Mouse (Mus musculus) testis, adult 10 weeks (tissue): ENCODE data around the gene Ctsm. TPM values are rescaled to one million over a fixed set of nuclear protein-coding genes. Genes with fewer than 3 reads are reported as not detected.

Experiments used
- polyA plus RNA-seq: library from polyadenylated mRNA; stranded (reverse); fragments of 350-450 nt; fragmentation: Illumina TruSeq; extraction: RNeasy Lipid Tissue Mini Kit (QIAGEN cat#74804); gene quantifications from one replicate; pipeline ENCODE4 v1.2.3, GENCODE M21; 2014; ENCODE audit warnings: low read depth, low replicate concordance

The Ctsm gene
- polyA plus RNA-seq = not detected

GRCm38 (mm10) chr13:61541631-61542030 is at the start of gene Ctsm:
Gene Ctsm (minus strand): TSS chr13:61541839.

GRCm38 (mm10) chr13:61570027-61570426 is 28.4 kb upstream of the Ctsm start, which contains the start of gene Cts3:
Gene Cts3 (minus strand): TSS chr13:61570127.

DNA sequence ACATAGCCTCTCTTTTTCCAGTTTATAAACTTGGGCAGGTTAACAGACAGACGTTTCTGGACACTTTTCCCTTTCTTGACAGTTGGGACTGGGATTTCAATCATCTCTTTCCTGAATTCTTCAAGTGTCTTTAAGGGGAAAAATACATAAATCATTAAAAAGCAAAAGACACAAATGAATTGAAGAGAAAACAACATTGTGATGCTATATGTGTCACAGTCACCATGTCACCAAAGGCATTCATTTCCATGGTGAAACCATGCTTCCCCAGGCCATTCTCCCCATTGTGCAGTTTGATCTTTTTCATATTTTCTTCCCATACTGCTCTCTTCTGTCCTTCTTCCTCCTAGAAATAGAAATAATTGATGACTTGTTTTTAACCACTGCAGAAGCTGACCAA is 26.4 kb upstream of the Ctsm start, which contains the start of gene Gm49352:
Gene Gm49352 (minus strand): TSS at position 101 of the 400 bp plus-strand sequence.

Other genes starting within 250 kb of the Ctsm start
- gene Cts7, start 183.6 kb downstream of the Ctsm start, polyA plus RNA-seq = not detected
- gene Gm49352, start 26.3 kb upstream of the Ctsm start, polyA plus RNA-seq = not detected
- gene Cts3, start 28.3 kb upstream of the Ctsm start, polyA plus RNA-seq = not detected